Mouse (Mus musculus): ENCODE measurements around the gene Fam13c. TPM values are rescaled to one million over a fixed set of nuclear protein-coding genes. Genes with fewer than 3 reads are reported as not detected.

Gene Fam13c
- polyA plus RNA-seq, 1 experiment: 22.4 TPM

- H3K4me1 ChIP-seq (ENCODE audit: control insufficient read depth, insufficient read depth, low read length): peaks cover 2% of the 10 kb centered on the region
- no peaks in the 10 kb centered on the region for H3K27me3 ChIP-seq (ENCODE audit: control insufficient read depth, insufficient read depth, low read length, poor library complexity, severe bottlenecking)
- no peak overlapping the region for H3K4me3 ChIP-seq (ENCODE audit: low read depth, low read length)
- H3K36me3 ChIP-seq (ENCODE audit: control insufficient read depth, insufficient read depth, low read length, poor library complexity, severe bottlenecking): no peaks in the 10 kb centered on the region
- no peak for TF ChIP-seq EP300 (IDR thresholded peaks at IDR 0.05; ENCODE audit: insufficient read depth, low read depth, low read length)
- TF ChIP-seq CTCF (IDR thresholded peaks at IDR 0.05; ENCODE audit: low read depth, low read length): no peak
- no peak overlapping the region for H3K9ac ChIP-seq (ENCODE audit: low read depth, poor library complexity, severe bottlenecking)
- no peak overlapping the region for H3K27ac ChIP-seq (ENCODE audit: insufficient read depth, low read length)
- H3K9me3 ChIP-seq (replicated peaks; ENCODE audit: control insufficient read depth, insufficient read depth, low read length, poor library complexity, severe bottlenecking): no peaks in the 10 kb centered on the region
Measured at GRCm38 (mm10) chr10:70516661-70517060, 76.4 kb downstream of the Fam13c start.

- Histone ChIP-seq H3K9me3 (replicated peaks; ENCODE audit: control insufficient read depth, insufficient read depth, low read length, poor library complexity, severe bottlenecking) (no peaks in the 10 kb centered on the region), H3K36me3 (ENCODE audit: control insufficient read depth, insufficient read depth, low read length, poor library complexity, severe bottlenecking) (no peaks in the 10 kb centered on the region), H3K9ac (ENCODE audit: low read depth, poor library complexity, severe bottlenecking) (no peak overlapping the region), H3K27ac (ENCODE audit: insufficient read depth, low read length) (no peak overlapping the region), H3K4me1 (ENCODE audit: control insufficient read depth, insufficient read depth, low read length) (peaks cover 2% of the 10 kb centered on the region), H3K27me3 (ENCODE audit: control insufficient read depth, insufficient read depth, low read length, poor library complexity, severe bottlenecking) (no peaks in the 10 kb centered on the region), H3K4me3 (ENCODE audit: low read depth, low read length) (peak overlapping the region; percentile 4)
- no peak for TF ChIP-seq POLR2A (IDR thresholded peaks at IDR 0.05; ENCODE audit: insufficient read depth, low read length)
- TF ChIP-seq CTCF (IDR thresholded peaks at IDR 0.05; ENCODE audit: low read depth, low read length): no peak
- no peak for TF ChIP-seq EP300 (IDR thresholded peaks at IDR 0.05; ENCODE audit: insufficient read depth, low read depth, low read length)
Measured at GRCm38 (mm10) chr10:70519640-70520099, 79.4 kb downstream of the Fam13c start.

GRCm38 (mm10) chr10:70520143-70521131 lies 80.2 kb downstream of the Fam13c start:
- TF ChIP-seq POLR2A (IDR thresholded peaks at IDR 0.05; ENCODE audit: insufficient read depth, low read length): no peak
- TF ChIP-seq CTCF (IDR thresholded peaks at IDR 0.05; ENCODE audit: low read depth, low read length): no peak
- TF ChIP-seq EP300 (IDR thresholded peaks at IDR 0.05; ENCODE audit: insufficient read depth, low read depth, low read length): no peak
- Histone ChIP-seq H3K36me3 (ENCODE audit: control insufficient read depth, insufficient read depth, low read length, poor library complexity, severe bottlenecking) (no peaks in the 10 kb centered on the region), H3K4me1 (ENCODE audit: control insufficient read depth, insufficient read depth, low read length) (peaks cover 2% of the 10 kb centered on the region), H3K27me3 (ENCODE audit: control insufficient read depth, insufficient read depth, low read length, poor library complexity, severe bottlenecking) (no peaks in the 10 kb centered on the region), H3K9me3 (replicated peaks; ENCODE audit: control insufficient read depth, insufficient read depth, low read length, poor library complexity, severe bottlenecking) (no peaks in the 10 kb centered on the region), H3K4me3 (ENCODE audit: low read depth, low read length) (peak overlapping the region; percentile 56), H3K27ac (ENCODE audit: insufficient read depth, low read length) (no peak overlapping the region), H3K9ac (ENCODE audit: low read depth, poor library complexity, severe bottlenecking) (peak overlapping the region; percentile 26)

- H3K4me1 ChIP-seq (ENCODE audit: control insufficient read depth, insufficient read depth, low read length): peaks cover 2% of the 10 kb centered on the region
- H3K27ac ChIP-seq (ENCODE audit: insufficient read depth, low read length): no peak overlapping the region
- H3K9ac ChIP-seq (ENCODE audit: low read depth, poor library complexity, severe bottlenecking): no peak overlapping the region
- no peak for TF ChIP-seq POLR2A (IDR thresholded peaks at IDR 0.05; ENCODE audit: insufficient read depth, low read length)
- TF ChIP-seq CTCF (IDR thresholded peaks at IDR 0.05; ENCODE audit: low read depth, low read length): no peak
- H3K27me3 ChIP-seq (ENCODE audit: control insufficient read depth, insufficient read depth, low read length, poor library complexity, severe bottlenecking): no peaks in the 10 kb centered on the region
- no peaks in the 10 kb centered on the region for H3K36me3 ChIP-seq (ENCODE audit: control insufficient read depth, insufficient read depth, low read length, poor library complexity, severe bottlenecking)
- no peak overlapping the region for H3K4me3 ChIP-seq (ENCODE audit: low read depth, low read length)
- no peaks in the 10 kb centered on the region for H3K9me3 ChIP-seq (replicated peaks; ENCODE audit: control insufficient read depth, insufficient read depth, low read length, poor library complexity, severe bottlenecking)
Measured at GRCm38 (mm10) chr10:70521379-70521778, 81.1 kb downstream of the Fam13c start.

GRCm38 (mm10) chr10:70530185-70530823 lies 90.0 kb downstream of the Fam13c start:
- H3K36me3 ChIP-seq (ENCODE audit: control insufficient read depth, insufficient read depth, low read length, poor library complexity, severe bottlenecking): no peaks in the 10 kb centered on the region
- no peaks in the 10 kb centered on the region for H3K27me3 ChIP-seq (ENCODE audit: control insufficient read depth, insufficient read depth, low read length, poor library complexity, severe bottlenecking)
- no peak overlapping the region for H3K9ac ChIP-seq (ENCODE audit: low read depth, poor library complexity, severe bottlenecking)
- TF ChIP-seq CTCF (IDR thresholded peaks at IDR 0.05; ENCODE audit: low read depth, low read length) (no peak), POLR2A (IDR thresholded peaks at IDR 0.05; ENCODE audit: insufficient read depth, low read length) (no peak), EP300 (IDR thresholded peaks at IDR 0.05; ENCODE audit: insufficient read depth, low read depth, low read length) (no peak)
- H3K27ac ChIP-seq (ENCODE audit: insufficient read depth, low read length): no peak overlapping the region
- no peaks in the 10 kb centered on the region for H3K9me3 ChIP-seq (replicated peaks; ENCODE audit: control insufficient read depth, insufficient read depth, low read length, poor library complexity, severe bottlenecking)
- H3K4me1 ChIP-seq (ENCODE audit: control insufficient read depth, insufficient read depth, low read length): no peaks in the 10 kb centered on the region
- no peak overlapping the region for H3K4me3 ChIP-seq (ENCODE audit: low read depth, low read length)

- Histone ChIP-seq H3K27ac (ENCODE audit: insufficient read depth, low read length) (no peak overlapping the region), H3K9me3 (replicated peaks; ENCODE audit: control insufficient read depth, insufficient read depth, low read length, poor library complexity, severe bottlenecking) (no peaks in the 10 kb centered on the region), H3K4me3 (ENCODE audit: low read depth, low read length) (no peak overlapping the region), H3K9ac (ENCODE audit: low read depth, poor library complexity, severe bottlenecking) (no peak overlapping the region), H3K36me3 (ENCODE audit: control insufficient read depth, insufficient read depth, low read length, poor library complexity, severe bottlenecking) (no peaks in the 10 kb centered on the region), H3K4me1 (ENCODE audit: control insufficient read depth, insufficient read depth, low read length) (no peaks in the 10 kb centered on the region), H3K27me3 (ENCODE audit: control insufficient read depth, insufficient read depth, low read length, poor library complexity, severe bottlenecking) (no peaks in the 10 kb centered on the region)
- TF ChIP-seq POLR2A (IDR thresholded peaks at IDR 0.05; ENCODE audit: insufficient read depth, low read length) (no peak), EP300 (IDR thresholded peaks at IDR 0.05; ENCODE audit: insufficient read depth, low read depth, low read length) (no peak), CTCF (IDR thresholded peaks at IDR 0.05; ENCODE audit: low read depth, low read length) (no peak)
Measured at GRCm38 (mm10) chr10:70532249-70532648, 92.0 kb downstream of the Fam13c start.

All from ES-Bruce4 (cell line).